Mouse (Mus musculus) common myeloid progenitor, adult 5-6 weeks (primary cell): Measurements from ENCODE around the gene Slc9b2. TPM values are rescaled to one million over a fixed set of nuclear protein-coding genes. Genes with fewer than 3 reads are reported as not detected.

Source experiments
- total RNA-seq: library from RNA; stranded (forward); fragments of 200-1000, 187-1606 nt; gene quantifications from 2 replicates; pipeline ENCODE4 v1.2.3, GENCODE M21; 2017

Slc9b2 gene
- total RNA-seq, 1 experiment from 2014 or later, result 0.41 TPM

Other genes with a start within 250 kb of the Slc9b2 start
- 103 TPM in 2 replicates for gene Cenpe, start 95.2 kb upstream of the Slc9b2 start, total RNA-seq
- 1.4 TPM in 1 of 2 replicates, not detected in the other for gene Bdh2, start 26.5 kb upstream of the Slc9b2 start, total RNA-seq
- gene Slc9b1, start 40.3 kb downstream of the Slc9b2 start, total RNA-seq, result not detected in 2 replicates
- gene Cisd2, start 116.2 kb downstream of the Slc9b2 start, total RNA-seq, result 37.4 and 56.9 TPM in 2 replicates
- 485 and 753 TPM in 2 replicates for gene Ube2d3, start 130.4 kb downstream of the Slc9b2 start, total RNA-seq
- 22.7 and 31.2 TPM in 2 replicates for gene Manba, start 177.9 kb downstream of the Slc9b2 start, total RNA-seq